Mouse (Mus musculus): ENCODE measurements around the gene Tmed1.

DNA sequence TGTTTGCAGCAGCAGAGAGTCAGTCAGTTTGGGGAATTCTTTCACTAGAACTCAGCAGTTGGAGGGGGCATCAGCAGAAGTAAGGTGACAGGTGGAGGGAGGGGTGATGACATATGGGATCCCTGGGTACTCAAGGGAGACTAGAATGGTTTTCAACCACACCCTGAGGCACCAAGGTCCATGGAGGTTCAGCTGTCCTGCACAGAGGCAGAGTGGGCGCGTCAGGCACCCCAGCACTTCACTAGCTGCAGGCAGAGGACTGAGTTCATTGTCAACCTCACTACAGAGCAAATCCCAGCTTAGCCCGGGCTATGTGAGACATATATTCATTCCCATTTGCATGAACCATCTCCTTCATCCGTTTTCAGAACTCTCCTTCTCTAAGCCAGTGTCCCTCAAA lies 27.0 kb upstream of the Tmed1 start:
- no peak for TF ChIP-seq EP300 (IDR thresholded peaks at IDR 0.05; ENCODE audit: insufficient read depth, low read depth, low read length)
- TF ChIP-seq CTCF (IDR thresholded peaks at IDR 0.05), result no peak

Data from heart, adult 2 months (tissue).